Mouse (Mus musculus) neural tube, embryonic 11.5 days (tissue): ENCODE measurements around the gene Msto1. TPM values are rescaled to one million over a fixed set of nuclear protein-coding genes. Genes with fewer than 3 reads are reported as not detected.
A peak's percentile ranks its signal among the peaks of the same experiment; 100 is the strongest.
"Not testable (repeated sequence)": the region's sequence is repeated elsewhere in the genome, so short reads cannot be mapped to it uniquely, and the experiment has no call there.

Experiments
- ATAC-seq: fragments of 200-750 bp; cut with Nextera tagmentation; 2 replicates; pipeline ENCODE4 v1.8.0; 2017; ENCODE audit warnings: moderate number of reproducible peaks, mild to moderate bottlenecking, moderate TSS enrichment, moderate library complexity; ENCODE audit not compliant: insufficient read depth, low FRiP score, low TSS enrichment
- DNase-seq: peaks from one replicate; pipeline ENCODE4 v3.0.0-alpha.2; 2015; ENCODE audit warnings: low spot score
- H3K27ac ChIP-seq: fragments of 300-500 bp; sonication (generic); 2 replicates; pipeline ENCODE4 v1.5.1; 2014; ENCODE audit warnings: low read depth, mild to moderate bottlenecking, low read length
- H3K27me3 ChIP-seq: fragments of 300-500 bp; sonication (generic); 2 replicates; pipeline ENCODE4 v1.6.1; 2014; ENCODE audit warnings: mild to moderate bottlenecking, low read length, mixed read lengths; ENCODE audit not compliant: control insufficient read depth, insufficient read depth
- H3K36me3 ChIP-seq: fragments of 300-500 bp; sonication (generic); 2 replicates; pipeline ENCODE4 v1.6.1; 2014; ENCODE audit warnings: mild to moderate bottlenecking, low read length, moderate library complexity, mixed read lengths; ENCODE audit not compliant: control insufficient read depth, insufficient read depth
- H3K4me1 ChIP-seq: fragments of 300-500 bp; sonication (generic); 2 replicates; pipeline ENCODE4 v1.6.1; 2014; ENCODE audit warnings: low read length, mixed read lengths; ENCODE audit not compliant: control insufficient read depth, insufficient read depth
- H3K4me2 ChIP-seq: fragments of 300-500 bp; sonication (generic); 2 replicates; pipeline ENCODE4 v1.6.1; 2014; ENCODE audit warnings: low read depth, mild to moderate bottlenecking, moderate library complexity
- H3K4me3 ChIP-seq: fragments of 300-500 bp; sonication (generic); 2 replicates; pipeline ENCODE4 v1.5.1; 2014; ENCODE audit warnings: low read depth, low read length
- H3K9ac ChIP-seq: fragments of 300-500 bp; sonication (generic); 2 replicates; pipeline ENCODE4 v1.6.1; 2014; ENCODE audit warnings: mild to moderate bottlenecking, low read length
- H3K9me3 ChIP-seq: fragments of 300-500 bp; sonication (generic); 2 replicates; pipeline ENCODE4 v1.6.1; 2016; ENCODE audit warnings: low read length; ENCODE audit not compliant: control insufficient read depth
- WGBS: fragments of 180-500 bp; shearing (Covaris S2); extraction: QIAGEN DNeasy Blood & Tissue Kit; methylation state at CpG from one replicate; pipeline ENCODE4 v1.1.7; 2014; 5-methylcytosine and 5-hydroxymethylcytosine counted together
- polyA plus RNA-seq: library from polyadenylated mRNA; unstranded; fragments of >200 nt; fragmentation: Nextera tagmentation; extraction: Ambion mirVana; gene quantifications from 2 replicates; pipeline ENCODE4 v1.2.1, GENCODE M21; 2014

The Msto1 gene
- polyA plus RNA-seq, 1 experiment from 2014 or later: 56.4 TPM

DNA sequence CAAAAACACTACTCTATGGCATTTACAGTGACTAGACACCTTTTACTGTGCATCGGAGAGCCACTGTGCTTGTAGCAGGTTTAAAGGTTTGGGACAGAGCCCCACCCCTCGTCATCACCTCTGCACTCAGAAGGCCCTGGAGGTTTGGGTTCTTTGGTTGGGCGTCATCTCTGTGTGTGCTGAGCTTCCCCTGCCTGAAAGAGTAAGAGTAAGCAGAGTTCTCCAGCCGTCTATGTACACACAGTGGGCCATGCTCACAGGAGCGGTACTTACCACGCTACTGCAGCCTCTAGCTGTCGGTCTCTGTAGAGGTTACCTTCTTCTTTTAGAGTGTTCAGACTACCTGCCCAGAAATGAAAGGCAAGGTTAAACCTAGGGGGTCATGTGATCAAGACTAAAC lies 1.2 kb downstream of the Msto1 start:
- Histone ChIP-seq H3K4me2 (0 out of 2 replicates have a peak overlapping the region, but pooled peaks have one; percentile 83), H3K9ac (no peak overlapping the region), H3K36me3 (peaks cover 25% of the 10 kb centered on the region), H3K27me3 (no peaks in the 10 kb centered on the region), H3K9me3 (no peaks in the 10 kb centered on the region), H3K4me1 (no peaks in the 10 kb centered on the region; the same call in 1 of the 2 replicates), H3K4me3 (no peak overlapping the region), H3K27ac (no peak overlapping the region)
- 89% methylated on average over 7 of the region's 7 CpGs for WGBS
- DNase-seq (no peak), ATAC-seq (no peak)

DNA sequence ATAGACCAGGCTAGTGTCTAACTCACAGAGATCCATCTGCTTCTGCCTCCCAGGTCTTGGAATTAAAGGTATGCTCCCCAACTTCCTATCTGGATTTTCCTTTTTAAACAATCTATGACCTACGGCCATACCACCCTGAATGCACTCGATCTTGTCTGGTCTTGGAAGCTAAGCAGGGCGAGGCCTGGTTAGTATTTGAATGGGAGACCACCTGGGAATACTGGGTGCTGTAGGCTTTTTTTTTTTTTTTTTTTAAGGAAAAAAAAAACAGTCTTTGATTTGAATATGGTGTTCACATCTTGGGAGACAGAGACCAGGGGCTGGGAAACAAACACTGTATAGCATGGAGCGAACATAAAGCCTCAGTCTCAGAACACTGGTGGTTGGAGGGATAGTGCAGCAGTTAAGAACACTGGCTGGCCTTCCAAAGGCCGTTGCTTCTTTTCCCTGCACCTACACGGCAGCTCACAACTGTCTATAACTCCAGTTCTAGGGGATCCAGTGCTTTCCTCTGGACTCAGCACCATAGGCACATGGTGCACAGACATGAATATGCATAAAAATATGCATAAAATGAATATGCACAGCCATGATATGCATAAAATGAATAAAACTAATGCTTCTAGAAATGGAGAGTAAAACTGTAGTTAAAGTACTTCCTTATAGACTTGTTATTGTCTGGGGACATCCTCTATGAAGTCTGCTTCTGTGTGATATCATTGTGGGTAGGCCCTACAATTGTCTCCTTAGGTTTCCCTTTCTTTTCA lies 7.2 kb downstream of the Msto1 start:
- H3K4me3 ChIP-seq: no peak overlapping the region
- no peaks in the 10 kb centered on the region for H3K9me3 ChIP-seq
- H3K4me2 ChIP-seq: no peak overlapping the region
- H3K36me3 ChIP-seq: peaks cover 38% of the 10 kb centered on the region
- DNase-seq: no peak
- no peaks in the 10 kb centered on the region for H3K4me1 ChIP-seq
- 88% methylated on average over 6 of the region's 6 CpGs for WGBS
- H3K27me3 ChIP-seq: no peaks in the 10 kb centered on the region
- H3K9ac ChIP-seq: no peak overlapping the region
- ATAC-seq: no peak
- H3K27ac ChIP-seq: no peak overlapping the region

DNA sequence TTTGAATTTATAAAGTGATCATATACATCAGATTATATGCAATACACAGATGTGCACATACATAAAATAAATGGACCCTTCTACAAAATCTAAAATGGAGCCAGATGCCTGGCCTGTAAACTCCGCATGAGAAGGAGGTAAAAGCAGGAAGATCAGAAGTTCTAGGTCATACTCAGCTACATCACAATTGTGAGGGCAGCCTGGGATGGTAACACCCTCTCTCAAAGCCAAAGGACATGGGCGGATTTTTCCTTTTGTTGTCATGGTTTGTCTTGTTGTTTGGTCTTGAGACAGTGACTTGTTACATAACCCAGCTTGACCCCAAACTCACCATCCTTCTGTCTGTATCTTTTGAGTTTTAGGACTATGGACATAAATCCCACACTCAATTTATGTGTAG lies 8.1 kb downstream of the Msto1 start:
- ATAC-seq (no peak), DNase-seq (no peak)
- WGBS: 88% methylated on average over 2 of the region's 2 CpGs
- Histone ChIP-seq H3K4me3 (no peak overlapping the region), H3K4me1 (no peaks in the 10 kb centered on the region), H3K4me2 (no peak overlapping the region), H3K9me3 (no peaks in the 10 kb centered on the region), H3K27me3 (no peaks in the 10 kb centered on the region), H3K36me3 (peaks cover 36% of the 10 kb centered on the region), H3K27ac (no peak overlapping the region), H3K9ac (no peak overlapping the region)

DNA sequence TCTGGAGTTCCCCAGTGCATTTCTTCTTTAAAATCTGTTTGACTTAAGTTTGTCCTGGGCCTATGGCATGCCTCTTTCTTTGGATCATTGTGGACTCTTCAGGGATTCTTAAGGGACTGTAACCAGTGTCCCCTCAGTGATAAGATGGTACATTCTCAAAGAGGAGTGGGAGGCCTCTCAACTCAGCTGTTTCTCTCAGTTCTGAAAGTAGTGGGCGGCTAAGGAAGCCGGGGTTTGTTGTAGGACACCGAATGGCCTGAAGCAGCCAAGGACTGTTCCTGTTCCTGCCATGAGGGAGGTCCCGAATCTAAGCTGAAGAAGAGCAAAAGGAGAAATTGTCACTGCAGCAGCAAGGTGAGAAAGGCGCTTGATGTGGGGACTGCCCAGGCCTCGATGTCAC lies 8.6 kb downstream of the Msto1 start:
- DNase-seq (no peak), ATAC-seq (no peak)
- WGBS: 90% methylated on average over 6 of the region's 6 CpGs
- Histone ChIP-seq H3K9ac (no peak overlapping the region), H3K27ac (no peak overlapping the region), H3K36me3 (peaks cover 32% of the 10 kb centered on the region), H3K27me3 (no peaks in the 10 kb centered on the region), H3K4me3 (no peak overlapping the region), H3K4me2 (no peak overlapping the region), H3K4me1 (no peaks in the 10 kb centered on the region), H3K9me3 (no peaks in the 10 kb centered on the region)

DNA sequence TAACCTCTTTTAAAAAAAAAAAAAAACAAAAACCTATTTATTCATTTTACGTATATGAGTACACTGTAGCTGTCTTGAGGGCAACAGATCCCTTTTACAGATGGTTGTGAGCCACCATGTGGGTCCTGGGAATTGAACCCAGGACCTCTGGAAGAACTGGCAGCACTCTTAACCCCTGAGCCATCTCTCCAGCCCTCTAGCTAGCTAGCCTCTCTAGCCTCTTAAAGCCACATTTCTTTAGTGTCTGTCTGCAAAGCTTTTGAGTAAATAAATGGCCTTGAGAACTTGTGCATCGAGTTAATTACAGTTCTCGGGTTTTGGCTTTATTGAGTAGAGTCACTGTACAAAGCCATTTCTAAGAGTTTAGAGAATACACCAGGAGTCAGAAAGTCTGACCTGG lies 9.0 kb downstream of the Msto1 start:
- peaks cover 32% of the 10 kb centered on the region for H3K36me3 ChIP-seq
- no peak overlapping the region for H3K4me3 ChIP-seq
- 89% methylated on average over 3 of the region's 3 CpGs for WGBS

DNA sequence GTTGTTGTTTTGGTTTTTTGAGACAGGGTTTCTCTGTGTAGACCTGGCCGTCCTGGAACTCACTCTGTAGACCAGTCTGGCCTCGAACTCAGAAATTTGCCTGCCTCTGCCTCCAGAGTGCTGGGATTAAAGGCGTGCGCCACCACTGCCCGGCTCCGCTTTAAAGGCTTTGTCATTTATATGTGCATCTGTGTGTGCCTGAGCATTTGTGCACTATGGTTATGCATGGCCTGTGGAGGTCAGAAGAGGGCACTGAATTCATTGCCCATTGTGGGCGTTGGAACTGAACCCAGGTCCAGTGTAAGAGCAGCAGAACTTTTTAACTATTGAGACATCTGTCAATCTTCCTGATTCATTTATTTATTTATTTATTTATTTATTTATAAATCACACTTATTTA lies 20.8 kb downstream of the Msto1 start:
- not testable (repeated sequence) for ATAC-seq, H3K36me3 ChIP-seq, H3K4me3 ChIP-seq, H3K9ac ChIP-seq, H3K27me3 ChIP-seq, H3K4me1 ChIP-seq, H3K4me2 ChIP-seq, H3K9me3 ChIP-seq, H3K27ac ChIP-seq, DNase-seq
- 95% methylated on average over 7 of the region's 7 CpGs for WGBS

More for the DNA sequence above, 9.0 kb downstream of the Msto1 start:
- Histone ChIP-seq H3K4me1 (no peaks in the 10 kb centered on the region), H3K9me3 (no peaks in the 10 kb centered on the region), H3K9ac (no peak overlapping the region), H3K4me2 (no peak overlapping the region), H3K27ac (0 out of 2 replicates have a peak overlapping the region, but pooled peaks have one; percentile 20), H3K27me3 (no peaks in the 10 kb centered on the region)
- DNase-seq (no peak), ATAC-seq (no peak)

DNA sequence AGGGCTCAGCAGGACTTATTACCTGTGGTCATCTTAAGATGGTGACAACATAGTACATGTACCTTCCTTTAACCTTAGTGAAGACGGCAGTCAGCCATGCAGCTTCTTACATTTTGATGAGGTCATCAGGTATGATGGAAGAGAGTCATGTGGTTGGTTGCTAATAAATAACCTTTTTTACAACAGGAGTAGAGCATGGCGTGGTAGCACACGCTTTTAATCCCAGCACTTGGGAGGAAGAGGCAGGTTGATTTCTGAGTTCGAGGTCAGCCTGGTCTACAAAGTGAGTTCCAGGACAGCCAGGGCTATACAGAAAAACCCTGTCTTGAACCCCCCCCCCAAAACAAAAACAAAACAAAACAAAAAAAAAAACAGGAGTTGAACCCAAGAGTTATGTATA lies 31.3 kb downstream of the Msto1 start:
- H3K9ac ChIP-seq, H3K27ac ChIP-seq, H3K4me2 ChIP-seq, H3K4me1 ChIP-seq, H3K36me3 ChIP-seq, H3K27me3 ChIP-seq, ATAC-seq, H3K4me3 ChIP-seq, DNase-seq, H3K9me3 ChIP-seq: not testable (repeated sequence)
- 94% methylated on average over 4 of the region's 4 CpGs for WGBS

DNA sequence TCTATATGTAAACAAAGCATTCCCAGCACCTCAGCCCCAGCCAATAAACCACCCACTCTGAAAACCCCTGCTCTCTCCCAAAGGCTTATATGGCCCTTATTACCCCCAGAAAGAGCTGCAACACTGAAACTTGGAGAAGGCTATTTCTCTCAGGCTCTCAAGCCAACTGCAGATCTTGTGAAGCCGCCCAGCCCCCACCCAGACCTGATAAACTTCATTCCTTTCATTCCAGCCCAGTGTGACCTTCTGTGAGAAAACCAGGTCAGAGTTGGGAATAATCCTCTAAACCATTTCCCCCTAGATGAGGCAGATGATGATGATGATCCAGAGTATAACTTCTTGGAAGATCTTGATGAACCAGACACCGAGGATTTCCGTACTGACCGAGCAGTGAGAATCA lies 45.4 kb downstream of the Msto1 start:
- WGBS: no CpG with 5 or more reads among the region's 4 CpGs
- not testable (repeated sequence) for ATAC-seq, H3K9ac ChIP-seq, H3K27ac ChIP-seq, H3K27me3 ChIP-seq, H3K36me3 ChIP-seq, H3K4me1 ChIP-seq, DNase-seq, H3K4me2 ChIP-seq, H3K4me3 ChIP-seq, H3K9me3 ChIP-seq

DNA sequence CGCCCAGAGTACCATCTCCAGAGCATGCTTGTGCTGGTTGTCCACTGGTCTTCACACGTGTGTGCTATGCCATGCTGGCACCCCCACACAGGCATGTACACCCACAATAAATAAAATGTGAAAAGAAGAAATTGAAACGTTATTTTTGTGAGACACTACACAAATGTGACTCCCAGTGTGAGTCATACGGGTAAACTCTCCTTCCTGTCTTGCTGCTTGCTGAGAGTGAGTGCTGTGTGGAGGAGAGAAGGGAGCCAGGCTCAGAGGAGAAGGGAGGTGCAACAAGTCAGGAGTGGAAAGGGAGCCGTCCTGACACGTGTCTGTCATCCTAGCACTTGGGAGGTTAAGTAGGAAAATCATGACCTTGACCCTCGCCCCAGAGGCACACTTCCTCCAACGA lies 46.6 kb downstream of the Msto1 start:
- not testable (repeated sequence) for H3K4me2 ChIP-seq, H3K4me3 ChIP-seq, H3K9ac ChIP-seq, H3K27ac ChIP-seq, H3K9me3 ChIP-seq, H3K27me3 ChIP-seq, DNase-seq, H3K36me3 ChIP-seq, H3K4me1 ChIP-seq, ATAC-seq
- no CpG with 5 or more reads among the region's 8 CpGs for WGBS
